Mouse (Mus musculus): Measurements from ENCODE around the gene Nacad. TPM values are rescaled to one million over a fixed set of nuclear protein-coding genes. Genes with fewer than 3 reads are reported as not detected.

Gene Nacad
- polyA plus RNA-seq, 1 experiment from 2014 or later: 5.7 TPM

GRCm38 (mm10) chr11:6568584-6569409 is 37.1 kb downstream of the Nacad start:
- ATAC-seq (ENCODE audit: insufficient read depth, low FRiP score, low read depth): peak; percentile 14; the same call in 1 of the 2 replicates
- H3K36me3 ChIP-seq: peaks cover 10% of the 10 kb centered on the region; the same call in 1 of the 2 replicates
- no peaks in the 10 kb centered on the region for H3K9me3 ChIP-seq
- H3K9ac ChIP-seq: no peak overlapping the region
- H3K4me1 ChIP-seq: no peaks in the 10 kb centered on the region
- H3K27me3 ChIP-seq (replicated peaks): no peaks in the 10 kb centered on the region
- no peak overlapping the region for H3K4me2 ChIP-seq
- H3K27ac ChIP-seq: peak overlapping the region; percentile 67; the same call in 1 of the 2 replicates
- H3K4me3 ChIP-seq (replicated peaks): no peak overlapping the region
- WGBS: 56% methylated on average over 11 of the region's 11 CpGs

- Histone ChIP-seq H3K9me3 (no peaks in the 10 kb centered on the region), H3K4me3 (replicated peaks) (no peak overlapping the region), H3K36me3 (peaks cover 3% of the 10 kb centered on the region; the same call in 1 of the 2 replicates), H3K4me2 (no peak overlapping the region), H3K27me3 (replicated peaks) (no peaks in the 10 kb centered on the region), H3K27ac (no peak overlapping the region), H3K9ac (no peak overlapping the region), H3K4me1 (no peaks in the 10 kb centered on the region)
- ATAC-seq (ENCODE audit: insufficient read depth, low FRiP score, low read depth): no peak
- 82% methylated on average over 8 of the region's 8 CpGs for WGBS
These were observed 37.9 kb downstream of the Nacad start for GRCm38 (mm10) chr11:6567951-6568350.

GRCm38 (mm10) chr11:6566496-6566895 is 39.4 kb downstream of the Nacad start:
- no peaks in the 10 kb centered on the region for H3K9me3 ChIP-seq
- 78% methylated on average over 4 of the region's 4 CpGs for WGBS

GRCm38 (mm10) chr11:6563201-6563600 is 42.7 kb downstream of the Nacad start:
- H3K4me2 ChIP-seq: no peak overlapping the region
- no peak overlapping the region for H3K27ac ChIP-seq
- no peaks in the 10 kb centered on the region; the same call in 1 of the 2 replicates for H3K4me1 ChIP-seq
- no peaks in the 10 kb centered on the region for H3K27me3 ChIP-seq (replicated peaks)
- H3K4me3 ChIP-seq (replicated peaks): no peak overlapping the region
- no peak overlapping the region for H3K9ac ChIP-seq
- H3K36me3 ChIP-seq: no peaks in the 10 kb centered on the region
- H3K9me3 ChIP-seq: no peaks in the 10 kb centered on the region
- no peak for ATAC-seq (ENCODE audit: insufficient read depth, low FRiP score, low read depth)
- 80% methylated on average over 4 of the region's 4 CpGs for WGBS

More at GRCm38 (mm10) chr11:6566496-6566895, 39.4 kb downstream of the Nacad start:
- Histone ChIP-seq H3K4me3 (replicated peaks) (no peak overlapping the region), H3K4me2 (no peak overlapping the region), H3K9ac (no peak overlapping the region), H3K4me1 (no peaks in the 10 kb centered on the region; the same call in 1 of the 2 replicates), H3K36me3 (no peaks in the 10 kb centered on the region; the same call in 1 of the 2 replicates), H3K27me3 (replicated peaks) (no peaks in the 10 kb centered on the region), H3K27ac (no peak overlapping the region)
- ATAC-seq (ENCODE audit: insufficient read depth, low FRiP score, low read depth): no peak

- no peak overlapping the region for H3K9ac ChIP-seq
These were observed 43.5 kb downstream of the Nacad start for GRCm38 (mm10) chr11:6562359-6562758.

GRCm38 (mm10) chr11:6561474-6561873 is 44.4 kb downstream of the Nacad start:
- WGBS: 88% methylated on average over 4 of the region's 4 CpGs
- no peak for ATAC-seq (ENCODE audit: insufficient read depth, low FRiP score, low read depth)

More at GRCm38 (mm10) chr11:6562359-6562758, 43.5 kb downstream of the Nacad start:
- Histone ChIP-seq H3K4me3 (replicated peaks) (no peak overlapping the region), H3K9me3 (no peaks in the 10 kb centered on the region), H3K4me1 (no peaks in the 10 kb centered on the region; the same call in 1 of the 2 replicates), H3K4me2 (0 out of 2 replicates have a peak overlapping the region, but pooled peaks have one; percentile 3), H3K36me3 (no peaks in the 10 kb centered on the region), H3K27me3 (replicated peaks) (no peaks in the 10 kb centered on the region), H3K27ac (no peak overlapping the region)
- 0 out of 2 replicates have a peak, but pooled peaks have one; percentile 35 for ATAC-seq (ENCODE audit: insufficient read depth, low FRiP score, low read depth)
- 63% methylated on average over 6 of the region's 6 CpGs for WGBS

GRCm38 (mm10) chr11:6560655-6561360 is 45.0 kb downstream of the Nacad start:
- H3K9ac ChIP-seq: no peak overlapping the region
- WGBS: 67% methylated on average over 13 of the region's 13 CpGs
- H3K27ac ChIP-seq: peak overlapping the region; percentile 67
- H3K36me3 ChIP-seq: no peaks in the 10 kb centered on the region
- peak overlapping the region; percentile 21; the same call in 1 of the 2 replicates for H3K4me2 ChIP-seq
- H3K4me3 ChIP-seq (replicated peaks): peak overlapping the region; percentile 13; the same call in 1 of the 2 replicates
- 0 out of 2 replicates have a peak, but pooled peaks have one; percentile 18 for ATAC-seq (ENCODE audit: insufficient read depth, low FRiP score, low read depth)
- no peaks in the 10 kb centered on the region for H3K27me3 ChIP-seq (replicated peaks)
- H3K9me3 ChIP-seq: no peaks in the 10 kb centered on the region
- H3K4me1 ChIP-seq: no peaks in the 10 kb centered on the region; the same call in 1 of the 2 replicates

More at GRCm38 (mm10) chr11:6561474-6561873, 44.4 kb downstream of the Nacad start:
- Histone ChIP-seq H3K9me3 (no peaks in the 10 kb centered on the region), H3K27me3 (replicated peaks) (no peaks in the 10 kb centered on the region), H3K4me1 (no peaks in the 10 kb centered on the region; the same call in 1 of the 2 replicates), H3K4me3 (replicated peaks) (peak overlapping the region; percentile 13; the same call in 1 of the 2 replicates), H3K4me2 (peak overlapping the region; percentile 13; the same call in 1 of the 2 replicates), H3K27ac (peak overlapping the region; percentile 67; the same call in 1 of the 2 replicates), H3K36me3 (no peaks in the 10 kb centered on the region), H3K9ac (no peak overlapping the region)

- no peaks in the 10 kb centered on the region for H3K36me3 ChIP-seq
- no peak for ATAC-seq (ENCODE audit: insufficient read depth, low FRiP score, low read depth)
- H3K9ac ChIP-seq: no peak overlapping the region
- no peaks in the 10 kb centered on the region; the same call in 1 of the 2 replicates for H3K4me1 ChIP-seq
- no peak overlapping the region for H3K4me2 ChIP-seq
- 87% methylated on average over 2 of the region's 2 CpGs for WGBS
- no peak overlapping the region for H3K4me3 ChIP-seq (replicated peaks)
- H3K9me3 ChIP-seq: no peaks in the 10 kb centered on the region
- no peak overlapping the region for H3K27ac ChIP-seq
- H3K27me3 ChIP-seq (replicated peaks): no peaks in the 10 kb centered on the region
These were observed 45.9 kb downstream of the Nacad start for GRCm38 (mm10) chr11:6559996-6560395.

GRCm38 (mm10) chr11:6558234-6558633 is 47.6 kb downstream of the Nacad start:
- ATAC-seq (ENCODE audit: insufficient read depth, low FRiP score, low read depth): no peak
- H3K9ac ChIP-seq: no peak overlapping the region
- H3K4me3 ChIP-seq (replicated peaks): no peak overlapping the region
- no peaks in the 10 kb centered on the region for H3K9me3 ChIP-seq
- H3K36me3 ChIP-seq: no peaks in the 10 kb centered on the region
- no peaks in the 10 kb centered on the region for H3K27me3 ChIP-seq (replicated peaks)
- peaks cover 3% of the 10 kb centered on the region; the same call in 1 of the 2 replicates for H3K4me1 ChIP-seq
- WGBS: 74% methylated on average over 3 of the region's 3 CpGs
- no peak overlapping the region for H3K27ac ChIP-seq
- no peak overlapping the region for H3K4me2 ChIP-seq

- no peaks in the 10 kb centered on the region for H3K27me3 ChIP-seq (replicated peaks)
- 90% methylated on average over 3 of the region's 3 CpGs for WGBS
These were observed 55.7 kb downstream of the Nacad start for GRCm38 (mm10) chr11:6550201-6550600.

GRCm38 (mm10) chr11:6549770-6550169 is 56.1 kb downstream of the Nacad start:
- no peak for ATAC-seq (ENCODE audit: insufficient read depth, low FRiP score, low read depth)
- H3K27me3 ChIP-seq (replicated peaks): no peaks in the 10 kb centered on the region
- no peaks in the 10 kb centered on the region for H3K36me3 ChIP-seq
- no peaks in the 10 kb centered on the region for H3K9me3 ChIP-seq
- H3K9ac ChIP-seq: no peak overlapping the region
- H3K4me2 ChIP-seq: no peak overlapping the region
- no peak overlapping the region for H3K4me3 ChIP-seq (replicated peaks)
- no peak overlapping the region for H3K27ac ChIP-seq
- peaks cover 13% of the 10 kb centered on the region; the same call in 1 of the 2 replicates for H3K4me1 ChIP-seq
- WGBS: 91% methylated on average over 2 of the region's 2 CpGs

More at GRCm38 (mm10) chr11:6550201-6550600, 55.7 kb downstream of the Nacad start:
- no peak for ATAC-seq (ENCODE audit: insufficient read depth, low FRiP score, low read depth)
- H3K9me3 ChIP-seq: no peaks in the 10 kb centered on the region
- H3K4me2 ChIP-seq: no peak overlapping the region
- H3K36me3 ChIP-seq: no peaks in the 10 kb centered on the region
- H3K27ac ChIP-seq: no peak overlapping the region
- H3K4me3 ChIP-seq (replicated peaks): no peak overlapping the region
- peaks cover 14% of the 10 kb centered on the region; the same call in 1 of the 2 replicates for H3K4me1 ChIP-seq
- H3K9ac ChIP-seq: no peak overlapping the region
